Mouse (Mus musculus): ENCODE results near the gene Srgn. TPM values are rescaled to one million over a fixed set of nuclear protein-coding genes. Genes with fewer than 3 reads are reported as not detected.

The Srgn gene
- polyA plus RNA-seq, 1 experiment from 2014 or later: 4.1 TPM

DNA sequence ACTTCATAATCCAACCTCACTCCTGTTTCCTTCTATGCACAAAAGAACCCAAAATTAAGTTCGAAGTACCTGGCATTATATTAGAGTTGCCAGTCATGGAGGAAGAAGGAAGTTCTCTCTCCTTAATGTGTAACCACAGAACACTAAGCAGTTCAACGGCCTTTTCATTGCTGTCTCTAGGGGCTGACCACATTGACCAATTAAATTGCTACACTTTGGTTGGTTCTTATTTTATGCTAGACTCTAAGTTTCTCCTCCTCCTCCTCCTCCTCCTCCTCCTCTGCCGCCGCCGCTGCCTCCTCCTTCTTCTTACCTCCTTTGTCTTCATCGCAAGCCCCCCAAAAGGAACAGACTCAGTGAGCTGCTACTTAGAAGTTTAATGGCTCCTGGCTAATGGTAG, 15.7 kb downstream of the Srgn start:
- Histone ChIP-seq H3K27ac (no peak overlapping the region), H3K4me3 (no peak overlapping the region), H3K36me3 (no peaks in the 10 kb centered on the region), H3K4me1 (peaks cover 6% of the 10 kb centered on the region; the same call in 1 of the 2 replicates), H3K27me3 (ENCODE audit: insufficient read depth, poor library complexity, severe bottlenecking) (peaks cover 10% of the 10 kb centered on the region), H3K9me3 (no peaks in the 10 kb centered on the region)
- WGBS: 81% methylated on average over 6 of the region's 6 CpGs
- no peak for DNase-seq (ENCODE audit: low spot score)

GRCm38 (mm10) chr10:62509032-62509656, 18.1 kb downstream of the Srgn start:
- H3K4me1 ChIP-seq: peaks cover 6% of the 10 kb centered on the region; the same call in 1 of the 2 replicates
- H3K9me3 ChIP-seq: no peaks in the 10 kb centered on the region
- peak overlapping the region; percentile 54; the same call in 1 of the 2 replicates for H3K4me3 ChIP-seq
- H3K27me3 ChIP-seq (ENCODE audit: insufficient read depth, poor library complexity, severe bottlenecking): peaks cover 10% of the 10 kb centered on the region
- no peak overlapping the region for H3K27ac ChIP-seq
- H3K36me3 ChIP-seq: no peaks in the 10 kb centered on the region
- no peak for DNase-seq (ENCODE audit: low spot score)
- WGBS: 50% methylated on average over 11 of the region's 11 CpGs

DNA sequence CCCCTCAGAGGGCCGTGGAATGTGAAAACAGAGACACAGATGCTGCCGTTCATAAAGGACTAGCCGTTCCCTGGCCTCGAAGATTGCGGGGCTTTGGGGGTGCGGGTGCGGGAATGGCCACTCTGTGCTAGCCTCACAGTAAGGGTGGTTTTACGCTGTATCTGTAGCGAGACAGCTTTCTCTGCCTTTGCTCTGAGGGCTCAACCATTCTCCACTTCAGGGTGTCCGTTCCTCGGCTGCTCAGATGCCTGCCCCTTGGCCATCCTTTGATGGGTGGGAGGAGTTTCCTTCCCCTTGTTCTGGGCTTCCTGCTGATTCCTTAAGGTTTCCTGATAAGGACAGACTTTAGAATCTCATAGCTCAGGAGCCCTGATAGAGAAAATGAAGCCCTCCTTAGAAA, 18.8 kb downstream of the Srgn start:
- 3% methylated on average over 11 of the region's 11 CpGs for WGBS
- no peak overlapping the region for H3K27ac ChIP-seq

DNA sequence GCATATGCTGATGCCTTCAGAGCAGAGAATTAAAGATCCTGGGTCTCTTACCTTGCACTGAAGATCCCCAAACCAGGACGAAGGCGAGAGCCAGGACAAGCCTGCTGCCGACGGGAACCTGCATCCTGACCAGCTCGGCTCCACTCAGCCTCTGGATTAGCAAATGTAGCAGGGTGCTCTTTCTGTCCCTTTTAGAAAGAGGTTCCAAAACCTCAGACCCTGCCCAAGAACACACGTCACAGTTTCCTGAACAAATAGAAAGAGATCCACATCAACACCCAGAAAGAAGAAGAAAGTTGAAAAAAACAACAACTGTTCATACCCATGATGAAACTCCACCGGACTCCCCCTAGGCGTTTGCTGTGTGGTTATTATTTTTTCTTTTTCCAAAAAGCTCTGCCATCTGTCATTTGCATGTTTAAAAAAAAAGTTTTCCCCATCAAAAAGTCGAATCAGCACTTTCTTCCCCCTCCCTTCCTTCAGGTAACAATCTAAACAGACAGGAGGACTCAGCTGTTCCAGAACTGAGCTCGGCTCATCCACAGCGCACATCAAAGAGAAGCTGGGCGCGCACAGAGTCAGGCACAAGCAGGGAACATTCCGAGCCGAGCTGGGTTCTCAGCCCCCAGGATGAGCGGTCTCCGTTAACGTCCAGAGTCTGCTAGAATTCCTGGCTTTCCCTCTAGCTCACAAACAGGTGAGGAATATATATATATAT, 19.5 kb downstream of the Srgn start:
- H3K9me3 ChIP-seq: no peaks in the 10 kb centered on the region
- no peaks in the 10 kb centered on the region for H3K36me3 ChIP-seq
- DNase-seq (ENCODE audit: low spot score): no peak
- WGBS: 14% methylated on average over 18 of the region's 18 CpGs
- H3K4me3 ChIP-seq: peak overlapping the region; percentile 54
- peaks cover 10% of the 10 kb centered on the region for H3K27me3 ChIP-seq (ENCODE audit: insufficient read depth, poor library complexity, severe bottlenecking)
- peaks cover 6% of the 10 kb centered on the region; the same call in 1 of the 2 replicates for H3K4me1 ChIP-seq
- H3K27ac ChIP-seq: no peak overlapping the region

More for the DNA sequence above, 18.8 kb downstream of the Srgn start:
- H3K9me3 ChIP-seq: no peaks in the 10 kb centered on the region
- no peak for DNase-seq (ENCODE audit: low spot score)
- peaks cover 6% of the 10 kb centered on the region; the same call in 1 of the 2 replicates for H3K4me1 ChIP-seq
- H3K4me3 ChIP-seq: peak overlapping the region; percentile 54
- no peaks in the 10 kb centered on the region for H3K36me3 ChIP-seq
- peaks cover 10% of the 10 kb centered on the region for H3K27me3 ChIP-seq (ENCODE audit: insufficient read depth, poor library complexity, severe bottlenecking)

- H3K36me3 ChIP-seq: no peaks in the 10 kb centered on the region
- peaks cover 10% of the 10 kb centered on the region for H3K27me3 ChIP-seq (ENCODE audit: insufficient read depth, poor library complexity, severe bottlenecking)
- no peak for DNase-seq (ENCODE audit: low spot score)
- WGBS: 87% methylated on average over 4 of the region's 4 CpGs
- no peak overlapping the region for H3K4me3 ChIP-seq
- no peak overlapping the region for H3K27ac ChIP-seq
- H3K4me1 ChIP-seq: peaks cover 6% of the 10 kb centered on the region; the same call in 1 of the 2 replicates
- H3K9me3 ChIP-seq: no peaks in the 10 kb centered on the region
Observed at GRCm38 (mm10) chr10:62507071-62507470, 20.2 kb downstream of the Srgn start.

- Histone ChIP-seq H3K27me3 (ENCODE audit: insufficient read depth, poor library complexity, severe bottlenecking) (peaks cover 10% of the 10 kb centered on the region), H3K27ac (no peak overlapping the region), H3K9me3 (no peaks in the 10 kb centered on the region), H3K36me3 (no peaks in the 10 kb centered on the region), H3K4me3 (no peak overlapping the region), H3K4me1 (peaks cover 6% of the 10 kb centered on the region; the same call in 1 of the 2 replicates)
- 76% methylated on average over 17 of the region's 17 CpGs for WGBS
- DNase-seq (ENCODE audit: low spot score): no peak
Observed at GRCm38 (mm10) chr10:62506019-62506556, 21.2 kb downstream of the Srgn start.

- H3K27me3 ChIP-seq (ENCODE audit: insufficient read depth, poor library complexity, severe bottlenecking): peaks cover 10% of the 10 kb centered on the region
- no peak overlapping the region for H3K4me3 ChIP-seq
- peaks cover 6% of the 10 kb centered on the region; the same call in 1 of the 2 replicates for H3K4me1 ChIP-seq
- no peaks in the 10 kb centered on the region for H3K9me3 ChIP-seq
- 78% methylated on average over 9 of the region's 9 CpGs for WGBS
- no peak overlapping the region for H3K27ac ChIP-seq
- H3K36me3 ChIP-seq: no peaks in the 10 kb centered on the region
- peak; percentile 22 for DNase-seq (ENCODE audit: low spot score)
Observed at GRCm38 (mm10) chr10:62505224-62505983, 21.8 kb downstream of the Srgn start.

GRCm38 (mm10) chr10:62503836-62504628, 23.2 kb downstream of the Srgn start:
- H3K36me3 ChIP-seq: no peaks in the 10 kb centered on the region
- H3K4me3 ChIP-seq: no peak overlapping the region
- H3K27me3 ChIP-seq (ENCODE audit: insufficient read depth, poor library complexity, severe bottlenecking): peaks cover 10% of the 10 kb centered on the region
- WGBS: 67% methylated on average over 12 of the region's 12 CpGs
- H3K9me3 ChIP-seq: no peaks in the 10 kb centered on the region
- no peak overlapping the region for H3K27ac ChIP-seq
- no peak for DNase-seq (ENCODE audit: low spot score)
- peaks cover 6% of the 10 kb centered on the region; the same call in 1 of the 2 replicates for H3K4me1 ChIP-seq

- WGBS: 54% methylated on average over 4 of the region's 4 CpGs
- peaks cover under 1% of the 10 kb centered on the region; the same call in 1 of the 2 replicates for H3K4me1 ChIP-seq
- no peak overlapping the region for H3K27ac ChIP-seq
- no peaks in the 10 kb centered on the region for H3K9me3 ChIP-seq
- DNase-seq (ENCODE audit: low spot score): no peak
- no peaks in the 10 kb centered on the region for H3K36me3 ChIP-seq
- no peak overlapping the region for H3K4me3 ChIP-seq
- peaks cover 5% of the 10 kb centered on the region for H3K27me3 ChIP-seq (ENCODE audit: insufficient read depth, poor library complexity, severe bottlenecking)
Observed at GRCm38 (mm10) chr10:62503353-62503752, 23.9 kb downstream of the Srgn start.

GRCm38 (mm10) chr10:62501951-62502350, 25.3 kb downstream of the Srgn start:
- H3K36me3 ChIP-seq: no peaks in the 10 kb centered on the region
- DNase-seq (ENCODE audit: low spot score): peak; percentile 52
- WGBS: 74% methylated on average over 7 of the region's 7 CpGs
- no peak overlapping the region for H3K4me3 ChIP-seq
- H3K9me3 ChIP-seq: no peaks in the 10 kb centered on the region
- no peak overlapping the region for H3K27ac ChIP-seq
- no peaks in the 10 kb centered on the region for H3K4me1 ChIP-seq
- no peaks in the 10 kb centered on the region for H3K27me3 ChIP-seq (ENCODE audit: insufficient read depth, poor library complexity, severe bottlenecking)

DNA sequence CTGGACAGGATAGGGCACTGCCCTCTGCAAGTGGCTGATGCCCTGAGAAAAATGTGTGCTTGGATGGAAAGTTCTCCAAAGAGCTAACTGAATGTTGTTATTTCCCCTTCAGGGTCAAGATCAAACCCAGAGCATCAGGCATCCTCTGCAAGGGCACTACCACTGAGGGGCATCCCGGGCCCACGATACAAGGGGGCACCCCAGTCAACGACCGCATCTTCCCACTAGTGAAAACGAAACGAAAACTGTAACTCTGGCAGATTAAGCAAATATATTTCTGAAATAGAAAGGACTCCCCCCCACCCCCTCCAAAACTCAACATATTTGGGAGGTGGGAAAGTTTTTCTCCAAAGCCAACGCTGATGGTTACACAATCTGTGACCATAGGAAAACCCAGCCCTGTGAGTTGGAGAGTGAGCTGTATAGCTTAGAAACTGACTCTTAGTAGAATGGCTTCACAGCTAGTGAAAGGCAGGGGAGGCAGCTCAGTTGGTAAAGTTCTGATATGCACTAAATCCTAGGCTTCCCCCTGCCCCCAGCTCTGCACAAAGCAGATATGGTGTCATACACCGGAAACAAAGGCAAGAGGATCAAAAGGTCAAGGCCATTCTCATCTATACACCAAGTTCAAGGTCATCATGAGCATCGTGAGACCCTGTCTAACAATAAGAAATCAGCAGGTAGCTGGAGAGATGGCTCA, 26.2 kb downstream of the Srgn start:
- 86% methylated on average over 9 of the region's 9 CpGs for WGBS
- no peaks in the 10 kb centered on the region for H3K27me3 ChIP-seq (ENCODE audit: insufficient read depth, poor library complexity, severe bottlenecking)

More for the DNA sequence above, 26.2 kb downstream of the Srgn start:
- Histone ChIP-seq H3K9me3 (no peaks in the 10 kb centered on the region), H3K27ac (no peak overlapping the region), H3K4me3 (no peak overlapping the region), H3K4me1 (no peaks in the 10 kb centered on the region), H3K36me3 (no peaks in the 10 kb centered on the region)
- peak; percentile 60 for DNase-seq (ENCODE audit: low spot score)

All from heart, embryonic 10.5 days (tissue).